Comparison of ENCODE assay signal across 9 mouse cellular contexts in genomic region chr7:116531311-116531710, GRCm38 (mm10). TPM values are rescaled to one million over a fixed set of nuclear protein-coding genes. Genes with fewer than 3 reads are reported as not detected.
DNase-seq lines count a peak whose midpoint lies in the region; ATAC-seq and TF ChIP-seq lines count a peak whose summit lies in the region.
"Had no signal": no experiment of that assay in that cellular context is flagged by ENCODE, and none has a peak within 500 bp of the region (broad histone marks: within the 10 kb centered on the region; RNA-seq: fewer than 3 reads in every experiment).

No protein-coding gene starts in this region.

- intact Hi-C loops in left cerebral cortex, postnatal 4 days (cut with DNase I) = no loop called here

- WGBS in embryonic facial prominence, embryonic 12.5 days = 78% methylated on average over 4 of the region's 4 CpGs
- WGBS in hindbrain, embryonic 13.5 days = 80% methylated on average over 4 of the region's 4 CpGs
- WGBS in midbrain, postnatal 0 days = 81% methylated on average over 4 of the region's 4 CpGs

- ATAC-seq in frontal cortex, adult (ENCODE audit: low TSS enrichment) = peak; percentile 95
- ATAC-seq in embryonic facial prominence, embryonic 12.5 days (ENCODE audit: insufficient number of reproducible peaks, insufficient read depth, low FRiP score, low TSS enrichment) = peak; percentile 56; the same call in 1 of the 2 replicates
- peak; percentile 46; the same call in 1 of the 2 replicates for ATAC-seq in hindbrain, embryonic 13.5 days (ENCODE audit: low FRiP score)
- peak; percentile 52 for ATAC-seq in midbrain, postnatal 0 days (ENCODE audit: low FRiP score)

- H3K27me3 ChIP-seq in embryonic facial prominence, embryonic 12.5 days = no peaks in the 10 kb centered on the region
- H3K27me3 ChIP-seq in hindbrain, embryonic 13.5 days = no peaks in the 10 kb centered on the region
- no peaks in the 10 kb centered on the region for H3K27me3 ChIP-seq in midbrain, postnatal 0 days (ENCODE audit: insufficient read depth, low read length)
- H3K27me3 ChIP-seq: liver, embryonic 15.5 days had no signal

- no peaks in the 10 kb centered on the region for H3K9me3 ChIP-seq in embryonic facial prominence, embryonic 12.5 days
- H3K9me3 ChIP-seq in hindbrain, embryonic 13.5 days = no peaks in the 10 kb centered on the region
- no peaks in the 10 kb centered on the region for H3K9me3 ChIP-seq in midbrain, postnatal 0 days (ENCODE audit: low read length)
- H3K9me3 ChIP-seq: liver, embryonic 15.5 days had no signal

- peaks cover 23% of the 10 kb centered on the region for H3K36me3 ChIP-seq in embryonic facial prominence, embryonic 12.5 days
- H3K36me3 ChIP-seq in hindbrain, embryonic 13.5 days = peaks cover 65% of the 10 kb centered on the region
- peaks cover 45% of the 10 kb centered on the region for H3K36me3 ChIP-seq in midbrain, postnatal 0 days (ENCODE audit: insufficient read depth, low read length)
- H3K36me3 ChIP-seq: liver, embryonic 15.5 days had no signal

- peak; percentile 81 for TF ChIP-seq CTCF in midbrain, postnatal 0 days (IDR thresholded peaks at IDR 0.05)

- H3K4me1 ChIP-seq in embryonic facial prominence, embryonic 12.5 days = no peaks in the 10 kb centered on the region
- no peaks in the 10 kb centered on the region for H3K4me1 ChIP-seq in hindbrain, embryonic 13.5 days (replicated peaks)
- no peaks in the 10 kb centered on the region for H3K4me1 ChIP-seq in midbrain, postnatal 0 days (ENCODE audit: insufficient read depth, low read length)
- H3K4me1 ChIP-seq: liver, embryonic 15.5 days had no signal

- H3K27ac ChIP-seq in embryonic facial prominence, embryonic 12.5 days = no peak overlapping the region
- H3K27ac ChIP-seq in hindbrain, embryonic 13.5 days = no peak overlapping the region
- H3K27ac ChIP-seq in midbrain, postnatal 0 days (ENCODE audit: low read depth, low read length) = no peak overlapping the region
- H3K27ac ChIP-seq: liver, embryonic 15.5 days had no signal

- no peak for DNase-seq in frontal cortex, postnatal 25 days (ENCODE audit: low spot score in 2 of 2)
- DNase-seq in WW6 (ENCODE audit: low read depth, low spot score) = peak; percentile 18
- peak; percentile 27 for DNase-seq in left cerebral cortex, postnatal 4 days
- DNase-seq in midbrain, postnatal 0 days (ENCODE audit: low spot score) = peak; percentile 83
- no peak for DNase-seq in natural killer cell, adult 2 months (ENCODE audit: low spot score in 2 of 2)

- no peak overlapping the region for H3K4me3 ChIP-seq in embryonic facial prominence, embryonic 12.5 days
- no peak overlapping the region for H3K4me3 ChIP-seq in hindbrain, embryonic 13.5 days
- no peak overlapping the region for H3K4me3 ChIP-seq in midbrain, postnatal 0 days (ENCODE audit: low read depth, low read length)
- H3K4me3 ChIP-seq: liver, embryonic 15.5 days had no signal

- H3K9ac ChIP-seq in embryonic facial prominence, embryonic 12.5 days = no peak overlapping the region
- no peak overlapping the region for H3K9ac ChIP-seq in hindbrain, embryonic 13.5 days
- no peak overlapping the region for H3K9ac ChIP-seq in midbrain, postnatal 0 days (replicated peaks; ENCODE audit: low read length, poor library complexity, severe bottlenecking)
- H3K9ac ChIP-seq: liver, embryonic 15.5 days had no signal

- no peak overlapping the region for H3K4me2 ChIP-seq in embryonic facial prominence, embryonic 12.5 days (replicated peaks)
- H3K4me2 ChIP-seq in hindbrain, embryonic 13.5 days = no peak overlapping the region
- no peak overlapping the region for H3K4me2 ChIP-seq in midbrain, postnatal 0 days (ENCODE audit: low read depth, low read length, poor library complexity, severe bottlenecking)
- H3K4me2 ChIP-seq: liver, embryonic 15.5 days had no signal

RNA-seq across cellular contexts. Expression of gene Nucb2, which starts 27.1 kb away (rescaled TPM):
- 13.3 and 13.7 TPM in 2 replicates for polyA plus RNA-seq in embryonic facial prominence, embryonic 12.5 days (2016; fragmentation: Nextera tagmentation; extraction: Ambion mirVana)
- polyA plus RNA-seq in hindbrain, embryonic 13.5 days (2015; fragmentation: Nextera tagmentation; extraction: Ambion mirVana) = 22.0 and 25.0 TPM in 2 replicates
- 10 to 100 TPM; 38.6 to 43.5 TPM for total RNA-seq in left cerebral cortex, postnatal 4 days (2021)
- total RNA-seq in midbrain, postnatal 0 days (2014; rRNA removed) = 14.5 and 43.2 TPM in 2 replicates
- 43.3 and 50.4 TPM in 2 replicates for polyA plus RNA-seq in midbrain, postnatal 0 days (2015; fragmentation: Nextera tagmentation; extraction: Ambion mirVana)

Comparison
In these comparisons a context has a peak if more than half of its experiments do, and no peak if none do; other contexts are left out.
1. DNase-seq: peak in WW6 (single experiment), left cerebral cortex, postnatal 4 days (single experiment) and midbrain, postnatal 0 days (single experiment); none in frontal cortex, postnatal 25 days (0 of 2) and natural killer cell, adult 2 months (0 of 2).
2. Peak in every context shown above with its lines, with median percentiles within 50 percentile points of each other: ATAC-seq.